Mouse (Mus musculus): ENCODE measurements at regions not wholly inside any gene's neighbourhood (a gene's known extent, or its start where the extent isn't known, plus 50 kb on each side); places are given as distances from the start of the nearest gene placed in this dataset.

GRCm38 (mm10) chr10:17331607-17332008, 391.4 kb upstream of the Cited2 start:
- TF ChIP-seq CTCF (IDR thresholded peaks at IDR 0.05; ENCODE audit: extremely low read depth, insufficient read depth, insufficient read length, insufficient replicate concordance): no peak
- TF ChIP-seq POLR2A (IDR thresholded peaks at IDR 0.05; ENCODE audit: low read depth, low read length): no peak

All from spleen, adult 2 months (tissue).